Mouse (Mus musculus) inflammation-experienced regulatory T-cells (primary cell): ENCODE measurements around the gene Pigs. TPM values are rescaled to one million over a fixed set of nuclear protein-coding genes. Genes with fewer than 3 reads are reported as not detected.

ENCODE experiments used
- polyA plus RNA-seq, 2 experiments: library from polyadenylated mRNA; unstranded; fragments of 100-300 nt; shearing (Covaris generic); gene quantifications; one replicate each; pipeline ENCODE4 v1.2.1; 2017

Gene Pigs
- 100 to 1,000 TPM in 1 of 2 experiments, 10 to 100 TPM in 1; 97.8 to 113 TPM for polyA plus RNA-seq

DNA sequence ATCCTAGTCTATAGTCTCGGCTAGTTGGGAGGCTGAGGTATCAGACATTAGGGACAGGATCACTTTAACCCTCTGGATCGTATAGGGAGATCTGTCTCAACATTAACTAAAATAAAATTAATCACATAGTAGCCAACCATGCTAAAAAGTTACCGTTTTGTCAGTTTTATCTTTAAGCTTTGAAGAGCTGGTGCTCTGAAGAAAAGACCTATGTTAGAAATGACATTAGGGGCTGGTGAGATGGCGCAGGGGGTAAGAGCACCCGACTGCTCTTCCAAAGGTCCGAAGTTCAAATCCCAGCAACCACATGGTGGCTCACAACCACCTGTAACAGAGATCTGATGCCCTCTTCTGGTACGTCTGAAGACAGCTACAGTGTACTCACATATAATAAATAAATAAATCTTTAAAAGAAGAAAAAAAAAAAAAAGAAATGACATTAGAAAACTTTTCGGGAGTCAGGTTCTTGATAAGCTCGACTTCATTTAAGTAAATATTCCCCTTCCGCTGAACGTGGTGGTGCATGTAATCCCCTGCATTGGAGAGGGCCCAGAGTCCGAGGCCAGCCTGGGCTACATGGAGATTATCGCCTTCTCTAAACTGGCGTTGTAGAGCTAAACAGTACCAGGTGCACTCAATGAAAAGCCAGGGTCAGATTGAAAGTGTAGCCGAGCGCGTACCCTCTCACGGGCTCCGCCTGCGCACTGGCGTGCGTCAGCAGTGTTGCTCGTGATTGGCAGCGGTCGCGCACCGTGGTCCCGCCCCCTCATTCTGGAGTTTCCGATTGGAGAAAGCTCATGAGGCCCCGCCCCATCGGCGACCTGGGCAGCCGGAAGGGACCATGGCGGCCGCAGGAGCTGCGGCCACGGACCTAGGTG lies at the start of gene Pigs:
Pigs (plus strand) TSS at position 782 of the 878 bp plus-strand sequence.

GRCm38 (mm10) chr11:78290654-78291053 lies 37.6 kb upstream of the Pigs start, which contains the start of gene BC030499:
TSS of gene BC030499 (plus strand) at chr11:78290841.

GRCm38 (mm10) chr11:78301357-78302084 lies 26.7 kb upstream of the Pigs start, which contains the start of gene Spag5:
TSS of gene Spag5 (plus strand) at chr11:78301529.

GRCm38 (mm10) chr11:78322860-78323259 lies 5.4 kb upstream of the Pigs start, which contains the start of gene Aldoc:
TSS of gene Aldoc (plus strand) at chr11:78322968.

GRCm38 (mm10) chr11:78343381-78344327 lies 15.4 kb downstream of the Pigs start, which contains the start of gene Unc119:
TSS of gene Unc119 (plus strand) at chr11:78343482.

GRCm38 (mm10) chr11:78386508-78387043 lies 58.4 kb downstream of the Pigs start, which contains the start of gene Foxn1:
TSS of gene Foxn1 (minus strand) at chr11:78386558.

Other genes starting within 250 kb of the Pigs start
- gene Eral1, start 248.0 kb upstream of the Pigs start, polyA plus RNA-seq: 10 to 100 TPM; 35.2 to 42.6 TPM
- gene Fam222b, start 233.8 kb upstream of the Pigs start, polyA plus RNA-seq: 10 to 100 TPM; 16.4 to 22.2 TPM
- gene Traf4, start 162.8 kb upstream of the Pigs start, polyA plus RNA-seq: 10 to 100 TPM; 37.7 to 41.3 TPM
- gene Nek8, start 151.7 kb upstream of the Pigs start, polyA plus RNA-seq: 10 to 100 TPM; 10.2 to 10.5 TPM
- gene Tlcd1, start 151.7 kb upstream of the Pigs start, polyA plus RNA-seq: 1 to 10 TPM; 3.2 to 3.4 TPM
- 1,000 to 10,000 TPM; 1,229 to 1,373 TPM for gene Rpl23a, start 144.8 kb upstream of the Pigs start, polyA plus RNA-seq
- 1 to 10 TPM; 1.6 to 3.9 TPM for gene Rab34, start 140.0 kb upstream of the Pigs start, polyA plus RNA-seq
- gene Proca1, start 135.0 kb upstream of the Pigs start, polyA plus RNA-seq: 1 to 10 TPM in 1 of 2 experiments, under 1 TPM in 1; 0.71 to 3.6 TPM
- 100 to 1,000 TPM in 1 of 2 experiments, 10 to 100 TPM in 1; 85.9 to 108 TPM for gene Sdf2, start 82.7 kb upstream of the Pigs start, polyA plus RNA-seq
- 10 to 100 TPM; 35.7 to 38.9 TPM for gene Supt6, start 82.4 kb upstream of the Pigs start, polyA plus RNA-seq
- 10 to 100 TPM; 70.9 to 82.1 TPM for gene 2610507B11Rik, start 66.7 kb upstream of the Pigs start, polyA plus RNA-seq
- gene BC030499, start 37.6 kb upstream of the Pigs start, polyA plus RNA-seq: 1 to 10 TPM in 1 of 2 experiments, under 1 TPM in 1; 0.61 to 1.1 TPM
- gene Spag5, start 26.9 kb upstream of the Pigs start, polyA plus RNA-seq: 1 to 10 TPM; 1.8 to 2.6 TPM
- gene Aldoc, start 5.4 kb upstream of the Pigs start, polyA plus RNA-seq: 10 to 100 TPM in 1 of 2 experiments, 1 to 10 TPM in 1; 4.7 to 11.9 TPM
- gene Unc119, start 15.1 kb downstream of the Pigs start, polyA plus RNA-seq: 10 to 100 TPM; 58.4 to 82.5 TPM
- under 1 TPM; 0.30 to 0.45 TPM for gene Foxn1, start 58.1 kb downstream of the Pigs start, polyA plus RNA-seq
- gene Slc13a2, start 93.8 kb downstream of the Pigs start, polyA plus RNA-seq: not detected
- 1 to 10 TPM; 2.6 to 3.1 TPM for gene Slc46a1, start 137.3 kb downstream of the Pigs start, polyA plus RNA-seq
- gene Sarm1, start 169.3 kb downstream of the Pigs start, polyA plus RNA-seq: 1 to 10 TPM; 3.5 to 8.3 TPM
- 1 to 10 TPM in 1 of 2 experiments, not detected in 1; 7.0 TPM for gene Vtn, start 170.7 kb downstream of the Pigs start, polyA plus RNA-seq
- gene Sebox, start 175.0 kb downstream of the Pigs start, polyA plus RNA-seq: under 1 TPM in 1 of 2 experiments, not detected in 1; 0.28 TPM
- gene Tmem199, start 183.8 kb downstream of the Pigs start, polyA plus RNA-seq: 10 to 100 TPM; 25.5 to 38.7 TPM
- 10 to 100 TPM; 38.5 to 41.9 TPM for gene Poldip2, start 183.8 kb downstream of the Pigs start, polyA plus RNA-seq
- gene Tnfaip1, start 207.9 kb downstream of the Pigs start, polyA plus RNA-seq: 10 to 100 TPM; 14.9 to 16.2 TPM
- 100 to 1,000 TPM in 1 of 2 experiments, 10 to 100 TPM in 1; 74.9 to 107 TPM for gene Ift20, start 207.9 kb downstream of the Pigs start, polyA plus RNA-seq
- 10 to 100 TPM in 1 of 2 experiments, 1 to 10 TPM in 1; 9.5 to 14.8 TPM for gene Tmem97, start 222.4 kb downstream of the Pigs start, polyA plus RNA-seq